Mouse (Mus musculus) hindbrain, embryonic 10.5 days (tissue): ENCODE results near the gene Eppin. TPM values are rescaled to one million over a fixed set of nuclear protein-coding genes. Genes with fewer than 3 reads are reported as not detected.
"Not testable (repeated sequence)": the region's sequence is repeated elsewhere in the genome, so short reads cannot be mapped to it uniquely, and the experiment has no call there.

Source experiments
- DNase-seq: peaks from one replicate; pipeline ENCODE4 v3.0.0-alpha.2; 2017; ENCODE audit warnings: low spot score
- H3K27ac ChIP-seq: fragments of 300-500 bp; sonication (generic); 2 replicates; pipeline ENCODE4 v1.5.1; 2016; ENCODE audit warnings: mild to moderate bottlenecking, moderate library complexity
- H3K27me3 ChIP-seq: fragments of 300-500 bp; sonication (generic); 2 replicates; pipeline ENCODE4 v1.6.1; 2016; ENCODE audit warnings: mild to moderate bottlenecking; ENCODE audit not compliant: poor library complexity, insufficient read depth, severe bottlenecking
- H3K36me3 ChIP-seq: fragments of 300-500 bp; sonication (generic); 2 replicates; pipeline ENCODE4 v1.6.1; 2016; ENCODE audit warnings: mild to moderate bottlenecking, moderate library complexity
- H3K4me1 ChIP-seq: fragments of 300-500 bp; sonication (generic); replicated peaks from 2 replicates; pipeline ENCODE4 v1.6.1; 2016; ENCODE audit warnings: mild to moderate bottlenecking
- H3K4me3 ChIP-seq: fragments of 300-500 bp; sonication (generic); 2 replicates; pipeline ENCODE4 v1.5.1; 2016; ENCODE audit warnings: mild to moderate bottlenecking, moderate library complexity
- H3K9me3 ChIP-seq: fragments of 300-500 bp; sonication (generic); 2 replicates; pipeline ENCODE4 v1.6.1; 2016; ENCODE audit warnings: mild to moderate bottlenecking, moderate library complexity
- WGBS: fragments of 180-500 bp; shearing (Covaris S2); methylation state at CpG from one replicate; pipeline ENCODE4 v1.1.7; 2016; 5-methylcytosine and 5-hydroxymethylcytosine counted together
- polyA plus RNA-seq: library from polyadenylated mRNA; unstranded; fragments of >200 nt; fragmentation: Nextera tagmentation; extraction: Ambion mirVana; gene quantifications from 2 replicates; pipeline ENCODE4 v1.2.1, GENCODE M21; 2016

The Eppin gene
- polyA plus RNA-seq, result not detected in 2 replicates

GRCm38 (mm10) chr2:164593494-164593893 lies at the start of gene Eppin:
Gene Eppin (minus strand): TSS chr2:164593594.
- no peak within 1 kb of the TSS for H3K27ac ChIP-seq
- no peaks in the 10 kb centered on the region for H3K9me3 ChIP-seq
- H3K36me3 ChIP-seq, result no peaks in the 10 kb centered on the region
- no peak for DNase-seq
- 82% methylated on average over 4 of the region's 4 CpGs for WGBS
- no peaks in the 10 kb centered on the region for H3K4me1 ChIP-seq
- no peaks in the 10 kb centered on the region for H3K27me3 ChIP-seq
- no peak within 1 kb of the TSS for H3K4me3 ChIP-seq

DNA sequence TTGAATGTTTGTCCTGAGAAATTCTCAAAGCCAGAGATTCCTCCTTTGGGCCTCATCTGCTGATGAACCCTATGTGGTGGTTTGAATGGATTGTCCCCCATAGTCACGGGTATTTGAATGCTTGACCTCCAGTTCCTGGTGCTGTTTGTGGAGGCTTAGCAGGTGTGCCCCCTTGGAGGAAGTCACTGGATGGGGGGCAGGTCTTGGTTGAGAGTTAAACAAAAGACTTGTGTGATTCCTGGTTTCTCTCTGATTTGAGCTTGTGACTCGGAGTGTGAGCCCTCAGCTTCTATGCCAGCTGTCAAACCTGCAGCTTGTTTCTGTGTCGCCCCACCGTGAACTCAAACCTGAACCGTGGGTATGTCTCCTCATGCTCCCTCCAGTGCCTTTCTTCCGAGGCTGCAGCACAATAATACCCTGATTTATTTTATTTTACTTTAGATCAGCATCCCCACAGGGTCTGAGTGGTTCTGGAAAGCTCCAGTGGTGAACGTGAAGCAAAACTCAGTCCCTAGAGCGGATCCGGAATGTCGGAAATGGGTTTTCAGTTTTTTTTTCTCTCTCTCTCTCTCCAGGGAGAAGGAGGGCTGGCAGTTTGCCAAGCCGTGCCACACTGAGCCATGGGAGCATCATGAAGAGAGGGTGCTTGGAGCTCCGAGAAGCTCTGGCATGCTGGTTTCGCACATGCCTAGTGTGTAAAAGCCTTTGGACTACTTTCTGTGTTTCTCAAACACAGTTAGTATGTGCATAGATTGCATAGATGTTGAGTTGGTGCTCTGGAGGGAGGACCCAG lies 48.7 kb upstream of the Eppin start:
- Histone ChIP-seq H3K4me1 (no peaks in the 10 kb centered on the region), H3K27ac (no peak overlapping the region), H3K9me3 (no peaks in the 10 kb centered on the region), H3K27me3 (no peaks in the 10 kb centered on the region), H3K4me3 (no peak overlapping the region), H3K36me3 (no peaks in the 10 kb centered on the region)
- no peak for DNase-seq
- 87% methylated on average over 13 of the region's 13 CpGs for WGBS

DNA sequence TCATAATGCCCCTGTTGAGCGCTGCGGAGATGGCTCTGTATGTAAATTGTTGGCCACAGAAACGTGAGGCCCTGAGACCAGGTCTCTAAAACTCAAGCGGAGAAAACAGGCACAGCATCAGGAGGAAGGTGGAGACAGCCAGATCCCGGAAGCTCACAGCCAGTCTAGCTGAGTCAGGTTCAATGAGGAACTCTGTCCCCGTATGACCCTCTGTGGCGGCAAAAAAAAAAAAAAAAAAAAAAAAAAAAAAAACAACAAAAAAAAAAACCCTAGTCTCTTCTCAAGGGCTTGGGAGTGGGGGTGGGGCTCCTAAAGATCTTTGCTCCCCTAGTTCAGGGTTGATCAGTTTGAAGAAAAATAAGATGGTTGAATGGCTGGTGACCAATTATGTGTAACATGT lies 47.7 kb upstream of the Eppin start:
- no peak overlapping the region for H3K4me3 ChIP-seq

GRCm38 (mm10) chr2:164638696-164639095 lies 45.3 kb upstream of the Eppin start, which contains the start of gene Wfdc16:
Gene Wfdc16 (minus strand): TSS chr2:164638796.
- Histone ChIP-seq H3K4me1 (no peaks in the 10 kb centered on the region), H3K9me3 (no peaks in the 10 kb centered on the region), H3K4me3 (no peak within 1 kb of the TSS), H3K36me3 (no peaks in the 10 kb centered on the region), H3K27ac (no peak within 1 kb of the TSS), H3K27me3 (no peaks in the 10 kb centered on the region)
- WGBS, result 86% methylated on average over 3 of the region's 3 CpGs
- no peak for DNase-seq

More for the DNA sequence above, 47.7 kb upstream of the Eppin start:
- H3K27ac ChIP-seq, result no peak overlapping the region
- no peaks in the 10 kb centered on the region for H3K36me3 ChIP-seq
- DNase-seq, result no peak
- 73% methylated on average over 7 of the region's 7 CpGs for WGBS
- H3K27me3 ChIP-seq, result no peaks in the 10 kb centered on the region
- no peaks in the 10 kb centered on the region for H3K4me1 ChIP-seq
- no peaks in the 10 kb centered on the region for H3K9me3 ChIP-seq

DNA sequence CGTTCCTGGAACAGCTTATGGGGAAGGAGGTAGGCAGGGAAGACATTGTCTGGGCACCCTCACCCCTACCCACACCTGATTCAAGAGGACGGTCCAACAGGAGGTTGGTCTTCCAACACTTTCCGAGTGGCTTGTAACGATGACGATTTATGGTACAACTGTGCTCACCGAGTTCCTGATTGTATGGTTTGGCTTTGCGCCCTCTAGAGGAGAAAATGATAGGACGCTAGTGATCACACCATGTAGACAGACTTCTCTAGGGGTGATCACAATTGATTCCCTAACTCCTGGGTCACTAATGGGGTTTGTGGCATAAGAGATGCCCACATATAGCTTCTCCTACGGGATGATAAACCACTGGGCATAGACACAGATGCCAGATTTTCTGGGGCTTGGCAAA lies 41.9 kb upstream of the Eppin start:
- Histone ChIP-seq H3K36me3 (no peaks in the 10 kb centered on the region), H3K27ac (no peak overlapping the region), H3K4me3 (no peak overlapping the region), H3K9me3 (no peaks in the 10 kb centered on the region), H3K27me3 (no peaks in the 10 kb centered on the region), H3K4me1 (no peaks in the 10 kb centered on the region)
- WGBS, result 80% methylated on average over 9 of the region's 9 CpGs
- DNase-seq, result no peak

GRCm38 (mm10) chr2:164621775-164622174 lies 28.4 kb upstream of the Eppin start:
- no peak for DNase-seq
- no peaks in the 10 kb centered on the region for H3K9me3 ChIP-seq
- 85% methylated on average over 4 of the region's 4 CpGs for WGBS
- H3K27me3 ChIP-seq, result no peaks in the 10 kb centered on the region
- no peaks in the 10 kb centered on the region for H3K4me1 ChIP-seq
- H3K4me3 ChIP-seq, result no peak overlapping the region
- no peaks in the 10 kb centered on the region for H3K36me3 ChIP-seq
- H3K27ac ChIP-seq, result no peak overlapping the region

DNA sequence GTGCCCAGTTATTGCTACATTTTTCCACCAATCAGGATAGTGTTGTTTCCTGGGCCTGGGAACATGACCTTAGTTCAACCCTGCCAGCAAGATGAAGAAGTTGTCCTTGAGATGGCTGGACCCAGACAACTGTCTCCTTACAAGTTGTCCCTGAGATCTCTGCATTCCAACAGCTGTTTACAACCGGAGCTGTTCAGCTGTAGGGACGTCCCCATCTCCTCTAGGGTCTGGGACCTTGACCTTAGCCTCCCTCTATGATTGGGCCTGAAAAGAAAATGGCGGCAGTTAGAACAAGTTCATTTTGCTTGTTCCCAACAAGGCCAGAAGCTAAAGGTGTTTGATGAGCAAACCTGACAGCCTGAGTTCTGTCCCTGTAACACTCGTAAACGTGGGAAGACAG lies 25.7 kb upstream of the Eppin start:
- no peaks in the 10 kb centered on the region for H3K27me3 ChIP-seq
- H3K4me3 ChIP-seq, result no peak overlapping the region
- WGBS, result 81% methylated on average over 5 of the region's 5 CpGs
- no peak overlapping the region for H3K27ac ChIP-seq
- H3K4me1 ChIP-seq, result no peaks in the 10 kb centered on the region
- no peaks in the 10 kb centered on the region for H3K9me3 ChIP-seq
- no peaks in the 10 kb centered on the region for H3K36me3 ChIP-seq
- no peak for DNase-seq

GRCm38 (mm10) chr2:164615386-164615785 lies 22.0 kb upstream of the Eppin start:
- Histone ChIP-seq H3K4me3 (no peak overlapping the region), H3K4me1 (no peaks in the 10 kb centered on the region), H3K9me3 (no peaks in the 10 kb centered on the region), H3K27ac (no peak overlapping the region), H3K27me3 (no peaks in the 10 kb centered on the region), H3K36me3 (no peaks in the 10 kb centered on the region)
- 91% methylated on average over 3 of the region's 3 CpGs for WGBS
- no peak for DNase-seq

DNA sequence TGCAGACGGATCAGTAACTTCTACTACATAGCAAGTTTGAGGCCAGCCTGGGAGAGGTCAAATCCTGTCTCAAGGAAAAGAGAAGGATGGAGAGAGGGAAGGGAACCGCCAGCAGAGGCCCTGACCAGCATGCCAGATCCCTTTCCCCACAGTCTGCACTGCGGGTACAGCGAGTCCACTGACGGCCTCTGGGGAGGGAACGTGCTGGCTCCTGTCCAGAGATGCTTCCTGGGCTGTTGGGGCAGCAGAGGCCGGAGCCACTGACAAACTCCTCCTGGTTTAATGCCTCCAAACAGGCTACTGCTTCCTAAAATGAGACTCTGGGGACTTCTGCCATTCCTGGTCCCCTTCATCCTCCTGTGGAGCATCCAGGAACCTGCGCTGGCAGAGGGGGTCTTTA lies 20.1 kb upstream of the Eppin start, which contains the start of the genes Wfdc6b and Wfdc8:
Gene Wfdc6b (plus strand): TSS at position 52 of the 400 bp plus-strand sequence.
Gene Wfdc8 (minus strand): TSS at position 156 of the 400 bp plus-strand sequence.
- WGBS, result 75% methylated on average over 8 of the region's 8 CpGs
- not testable (repeated sequence) for H3K36me3 ChIP-seq, H3K27ac ChIP-seq, DNase-seq, H3K27me3 ChIP-seq, H3K9me3 ChIP-seq, H3K4me3 ChIP-seq, H3K4me1 ChIP-seq

GRCm38 (mm10) chr2:164608781-164609180 lies 15.4 kb upstream of the Eppin start:
- H3K36me3 ChIP-seq, result no peaks in the 10 kb centered on the region
- no peak for DNase-seq
- no peak overlapping the region for H3K27ac ChIP-seq
- WGBS, result 84% methylated on average over 6 of the region's 6 CpGs
- H3K4me1 ChIP-seq, result no peaks in the 10 kb centered on the region
- H3K9me3 ChIP-seq, result no peaks in the 10 kb centered on the region
- H3K4me3 ChIP-seq, result no peak overlapping the region
- H3K27me3 ChIP-seq, result no peaks in the 10 kb centered on the region

DNA sequence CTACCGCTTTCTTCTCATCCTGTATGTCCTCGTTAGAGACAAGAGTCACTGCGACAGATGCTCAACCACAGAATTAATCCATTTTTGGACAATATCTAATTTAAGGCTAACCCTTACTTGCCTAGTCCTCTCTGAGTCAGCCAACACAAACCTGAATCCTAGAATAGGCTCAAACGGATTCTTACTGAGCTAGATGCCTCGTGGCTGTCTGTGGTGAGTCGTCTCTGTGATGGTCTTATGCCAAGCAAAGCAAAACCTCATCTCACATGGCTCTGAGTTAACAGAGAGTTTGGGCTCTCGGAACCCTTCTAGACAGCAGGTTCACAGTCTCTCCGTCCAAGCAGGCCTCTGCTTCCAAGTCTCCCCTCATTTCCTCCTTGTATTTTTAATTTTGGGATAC lies 11.0 kb upstream of the Eppin start:
- Histone ChIP-seq H3K4me3 (no peak overlapping the region), H3K36me3 (no peaks in the 10 kb centered on the region), H3K9me3 (0 out of 2 replicates have a peak, but pooled peaks cover 4% of the 10 kb centered on the region), H3K27me3 (no peaks in the 10 kb centered on the region), H3K27ac (no peak overlapping the region), H3K4me1 (no peaks in the 10 kb centered on the region)
- DNase-seq, result no peak
- WGBS, result 92% methylated on average over 8 of the region's 8 CpGs

- DNase-seq, result no peak
- Histone ChIP-seq H3K36me3 (no peaks in the 10 kb centered on the region), H3K9me3 (0 out of 2 replicates have a peak, but pooled peaks cover 4% of the 10 kb centered on the region), H3K27ac (no peak overlapping the region), H3K27me3 (no peaks in the 10 kb centered on the region), H3K4me3 (no peak overlapping the region), H3K4me1 (no peaks in the 10 kb centered on the region)
- 89% methylated on average over 3 of the region's 3 CpGs for WGBS
Measured at GRCm38 (mm10) chr2:164603482-164603881, 10.1 kb upstream of the Eppin start.

DNA sequence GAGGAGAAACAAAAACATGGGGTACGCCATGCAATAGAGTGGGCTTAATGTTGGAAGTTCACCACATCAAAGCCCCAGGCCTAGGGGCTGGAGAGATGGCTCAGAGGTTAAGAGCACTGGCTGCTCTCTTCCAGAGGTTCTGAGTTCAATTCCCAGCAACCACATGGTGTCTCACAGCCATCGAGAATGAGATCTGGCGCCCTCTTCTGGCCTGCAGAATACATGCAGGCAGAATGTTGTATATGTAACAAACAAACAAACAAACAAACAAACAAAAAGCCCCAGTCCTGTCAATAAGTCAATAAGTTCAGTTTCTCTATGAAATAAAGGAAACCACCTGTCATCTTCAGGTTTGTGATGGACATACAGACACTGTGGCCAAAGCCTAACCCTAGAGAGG lies 6.8 kb upstream of the Eppin start:
- H3K36me3 ChIP-seq, result no peaks in the 10 kb centered on the region
- no peaks in the 10 kb centered on the region for H3K27me3 ChIP-seq
- 0 out of 2 replicates have a peak, but pooled peaks cover 4% of the 10 kb centered on the region for H3K9me3 ChIP-seq
- no peak for DNase-seq
- no peak overlapping the region for H3K4me3 ChIP-seq
- 66% methylated on average over 3 of the region's 3 CpGs for WGBS
- no peaks in the 10 kb centered on the region for H3K4me1 ChIP-seq
- H3K27ac ChIP-seq, result no peak overlapping the region
